Mouse (Mus musculus): ENCODE results near the gene Kcnq5. TPM values are rescaled to one million over a fixed set of nuclear protein-coding genes. Genes with fewer than 3 reads are reported as not detected.

Kcnq5 gene
- total RNA-seq (2021) = 1 to 10 TPM in 1 of 2 experiments, under 1 TPM in 1; 0.93 to 1.2 TPM
- long read RNA-seq, experiment 1, partial matches to known transcripts = 1 of 1 reads
- long read RNA-seq, experiment 1, other reads (novel, unspliced or antisense) = 0 of 1 reads
- long read RNA-seq, experiment 2 = 0 reads

DNA sequence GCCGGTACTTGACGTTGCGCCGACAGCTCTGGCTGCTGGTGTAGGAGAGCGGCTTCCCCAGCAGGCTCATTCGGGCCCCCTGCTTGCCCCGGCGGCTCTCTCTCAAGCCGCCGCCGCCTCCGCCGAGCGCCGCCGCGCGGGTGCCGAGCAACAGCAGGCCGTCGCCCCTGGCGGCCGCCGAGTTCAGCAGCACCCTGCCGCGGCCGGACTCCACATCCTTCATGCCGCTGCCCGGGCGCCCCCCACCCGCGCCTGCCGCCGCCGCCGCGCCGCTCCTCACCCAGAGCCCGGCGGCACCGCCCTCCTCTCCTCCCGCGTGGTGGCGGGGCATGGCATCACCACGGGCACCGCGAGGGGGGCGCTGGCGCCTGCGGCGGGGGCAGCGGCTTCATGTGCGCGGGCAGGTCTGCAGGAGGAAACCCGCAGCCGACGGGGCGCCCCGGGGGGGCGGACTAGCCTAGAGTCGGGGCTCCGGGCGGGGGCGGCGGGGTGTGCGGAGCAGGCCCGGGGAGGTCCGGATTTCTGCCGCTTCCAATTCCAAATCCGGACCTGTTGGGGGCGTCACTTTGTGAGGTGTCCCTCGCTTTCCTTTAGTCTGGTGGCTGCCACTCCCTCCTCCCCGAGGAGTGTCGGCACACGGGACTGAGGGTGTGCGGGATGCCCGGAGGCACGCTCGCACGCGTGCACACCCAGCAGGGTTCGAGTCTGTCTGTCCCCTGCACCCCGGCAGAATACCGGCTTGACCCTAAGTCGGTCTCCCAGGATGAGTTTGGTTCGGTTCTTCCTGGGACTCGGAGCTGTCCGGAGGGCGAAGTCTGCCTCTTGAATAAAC lies at the start of gene Kcnq5:
Gene Kcnq5, minus strand, starts transcription at position 692 of the 832 bp plus-strand sequence.
- peak; percentile 7 to 36 for DNase-seq (ENCODE audit: low spot score in 2 of 2)

DNA sequence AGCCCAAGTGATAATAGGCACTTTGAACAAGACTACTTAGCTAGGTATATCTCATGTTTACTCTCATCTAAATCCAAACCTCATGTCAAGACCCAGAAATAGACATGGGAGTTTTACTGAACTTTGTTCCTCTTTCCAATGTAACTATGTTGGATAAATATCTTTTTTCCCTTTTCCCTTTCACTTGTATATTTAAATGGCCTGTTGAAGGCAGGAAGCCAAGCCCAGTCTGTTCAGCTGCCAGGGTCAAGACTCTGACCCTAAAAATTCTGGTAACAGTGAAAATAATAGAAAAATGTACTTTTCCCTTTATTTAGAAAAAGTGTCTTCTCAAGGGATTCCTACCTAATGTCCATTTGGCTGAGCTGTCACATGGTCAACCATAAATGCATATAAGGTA lies 18.0 kb upstream of the Kcnq5 start:
- no peak for DNase-seq (ENCODE audit: low spot score in 2 of 2)

DNA sequence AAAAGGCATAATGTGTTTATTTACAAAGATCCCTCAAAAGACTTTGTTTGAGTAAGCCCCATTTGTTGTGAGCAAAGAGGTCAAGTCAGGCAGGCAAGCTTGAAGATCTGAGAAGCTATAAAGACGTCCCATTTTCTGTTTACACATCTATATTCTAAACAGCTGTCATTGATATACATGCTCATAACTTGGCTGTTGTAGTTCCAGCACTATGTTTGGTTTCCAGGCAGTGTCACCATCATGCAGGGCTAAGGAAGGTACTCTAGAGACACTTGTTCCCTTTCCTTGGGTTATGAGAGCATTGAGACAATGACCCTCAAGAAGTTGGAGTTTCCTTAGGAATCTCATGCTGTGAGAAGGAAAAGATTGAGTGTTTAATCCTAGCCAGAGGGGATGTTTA lies 17.6 kb upstream of the Kcnq5 start:
- no peak for DNase-seq (ENCODE audit: low spot score in 2 of 2)

DNA sequence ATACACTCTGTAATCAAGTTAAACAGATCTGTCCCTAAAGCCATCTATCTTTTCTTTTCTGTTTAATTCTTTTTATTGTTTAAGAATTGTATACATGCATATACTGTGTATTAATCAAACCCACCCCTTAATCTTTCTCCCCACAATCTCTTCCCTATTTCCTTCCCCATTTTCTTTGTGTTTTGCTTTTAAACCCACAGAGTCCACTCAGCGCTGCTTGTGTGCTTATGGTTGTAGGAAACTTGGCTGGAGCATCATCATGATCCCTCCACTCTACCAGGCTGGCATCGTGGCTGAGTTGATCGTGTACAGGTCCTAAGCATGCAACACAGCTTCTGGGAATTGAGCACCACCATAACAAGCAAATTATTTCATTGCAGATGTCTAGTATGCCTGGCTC lies 12.3 kb upstream of the Kcnq5 start:
- no peak for DNase-seq (ENCODE audit: low spot score in 2 of 2)

- no peak for DNase-seq (ENCODE audit: low spot score in 2 of 2)
Observed at GRCm38 (mm10) chr1:21967139-21967538, 5.4 kb upstream of the Kcnq5 start.

DNA sequence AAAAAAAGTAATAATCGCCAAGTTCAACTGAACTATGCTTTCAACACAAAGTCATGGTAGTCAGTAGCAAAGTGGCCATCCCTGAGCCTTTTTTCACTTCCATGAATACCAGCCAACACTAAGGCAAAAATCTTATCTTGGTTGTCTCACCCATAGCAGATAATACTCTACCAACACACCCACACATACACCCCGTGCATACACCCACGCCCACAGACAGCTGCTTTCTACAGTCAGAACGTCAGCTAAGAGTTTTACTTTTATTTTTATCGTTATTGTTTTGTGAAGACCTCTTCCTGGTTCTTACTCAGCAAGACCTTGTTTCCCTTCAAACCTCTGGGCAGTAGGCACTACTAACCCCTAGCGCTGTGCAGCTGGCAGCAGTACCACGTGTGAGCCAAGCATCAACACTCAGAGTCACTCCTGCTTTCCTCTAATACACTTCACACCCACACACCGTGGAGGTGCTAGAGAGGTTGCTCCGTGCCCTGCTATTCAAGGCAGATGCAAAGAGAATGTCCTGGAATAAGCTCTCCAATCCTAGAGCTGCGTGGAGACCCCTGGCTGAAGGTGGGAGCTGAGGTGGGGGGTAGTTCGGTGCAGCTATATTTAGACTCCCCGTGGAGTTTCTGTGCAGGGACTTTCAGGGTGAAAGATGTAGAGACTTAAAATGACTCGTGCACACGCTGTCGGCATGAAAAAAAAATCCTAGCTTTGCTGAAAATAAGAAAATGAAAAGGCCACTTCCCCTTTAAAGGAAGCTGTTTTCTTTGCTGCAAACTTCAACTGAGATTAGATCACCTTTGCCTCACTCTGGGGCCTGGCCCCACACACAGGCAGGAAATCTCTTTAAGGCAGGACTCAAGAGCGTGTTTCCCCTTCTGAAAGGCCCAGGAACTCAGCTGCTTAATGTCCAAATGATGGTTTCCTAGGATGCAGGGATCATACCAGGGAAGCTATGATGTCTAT lies 1.4 kb upstream of the Kcnq5 start:
- no peak for DNase-seq (ENCODE audit: low spot score in 2 of 2)

- peak in 1 of 2 experiments; percentile 19 for DNase-seq (ENCODE audit: low spot score in 2 of 2)
Observed at GRCm38 (mm10) chr1:21962083-21962471, 335 bp upstream of the Kcnq5 start.

- peak in 1 of 2 experiments; percentile 7 for DNase-seq (ENCODE audit: low spot score in 2 of 2)
Observed at GRCm38 (mm10) chr1:21960421-21961250, 1.1 kb downstream of the Kcnq5 start.

DNA sequence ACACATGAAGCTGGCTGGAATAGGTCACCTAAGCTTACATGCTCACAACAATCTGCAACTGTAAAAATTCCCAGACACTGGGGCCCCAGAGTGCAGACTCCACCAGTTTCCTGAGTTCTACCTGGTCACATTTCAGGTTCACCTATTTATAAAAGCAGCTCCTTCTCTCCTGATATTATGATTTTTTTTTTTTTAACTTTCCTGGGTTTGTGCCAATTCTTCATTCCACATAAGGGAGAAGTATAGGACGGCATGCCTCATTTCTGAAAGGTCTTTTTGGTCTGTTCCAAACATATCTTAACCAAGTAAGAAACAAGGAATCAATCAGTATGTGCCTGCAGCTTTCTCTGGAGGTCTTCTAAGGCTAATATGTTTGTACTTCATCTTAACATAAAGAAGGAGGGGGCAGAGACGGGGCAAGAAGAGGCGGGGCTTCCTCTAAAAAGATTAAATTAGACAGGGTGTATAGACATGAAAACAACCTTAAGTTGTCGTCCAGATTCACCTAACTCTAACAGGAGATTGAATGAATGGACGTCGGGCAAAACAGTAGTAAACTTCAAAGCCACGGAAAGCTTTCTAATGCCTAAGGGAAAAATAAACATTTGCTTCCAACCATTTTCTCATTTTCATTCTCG lies 2.0 kb downstream of the Kcnq5 start:
- no peak for DNase-seq (ENCODE audit: low spot score in 2 of 2)

DNA sequence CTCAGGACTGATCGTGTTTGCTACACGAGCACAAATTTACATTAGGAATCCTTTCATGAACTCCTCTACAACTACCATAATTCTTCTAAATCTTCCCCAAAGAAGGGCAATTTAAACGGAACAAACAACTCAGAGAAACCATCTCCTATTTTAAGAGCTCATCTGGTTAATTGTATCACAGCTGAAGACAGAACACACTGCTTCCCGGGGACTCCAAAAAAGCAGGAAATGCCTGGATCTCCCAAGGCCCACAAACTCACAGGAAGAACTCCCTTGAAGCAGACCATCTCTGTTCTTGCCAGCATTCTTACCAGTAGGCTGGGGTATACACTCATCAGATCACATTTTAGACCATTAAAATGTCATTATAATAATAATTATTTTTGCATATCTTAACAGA lies 3.7 kb downstream of the Kcnq5 start:
- DNase-seq (ENCODE audit: low spot score in 2 of 2) = no peak

GRCm38 (mm10) chr1:21940831-21941230 lies 20.9 kb downstream of the Kcnq5 start:
- DNase-seq (ENCODE audit: low spot score in 2 of 2) = no peak

DNA sequence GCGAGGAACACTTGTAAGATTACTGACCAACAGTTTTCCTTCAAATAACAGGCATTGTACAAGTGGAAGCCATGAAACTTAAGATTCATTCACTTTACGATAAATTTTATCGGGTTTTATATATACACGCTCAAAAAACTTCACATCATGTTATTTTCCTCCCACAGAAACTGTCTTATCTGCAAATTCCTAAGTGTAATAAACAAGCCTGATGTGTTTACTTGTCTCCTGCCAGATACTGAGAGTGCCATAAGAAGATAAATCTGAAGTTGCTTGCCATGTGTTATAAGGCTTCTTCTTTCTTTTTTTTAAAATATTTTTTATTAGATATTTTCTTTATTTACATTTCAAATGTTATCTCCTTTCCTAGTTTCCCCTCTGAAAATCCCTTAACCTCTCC lies 34.6 kb downstream of the Kcnq5 start:
- no peak for DNase-seq (ENCODE audit: low spot score in 2 of 2)

GRCm38 (mm10) chr1:21923293-21923642 lies 38.5 kb downstream of the Kcnq5 start:
- no peak for DNase-seq (ENCODE audit: low spot score in 2 of 2)

DNA sequence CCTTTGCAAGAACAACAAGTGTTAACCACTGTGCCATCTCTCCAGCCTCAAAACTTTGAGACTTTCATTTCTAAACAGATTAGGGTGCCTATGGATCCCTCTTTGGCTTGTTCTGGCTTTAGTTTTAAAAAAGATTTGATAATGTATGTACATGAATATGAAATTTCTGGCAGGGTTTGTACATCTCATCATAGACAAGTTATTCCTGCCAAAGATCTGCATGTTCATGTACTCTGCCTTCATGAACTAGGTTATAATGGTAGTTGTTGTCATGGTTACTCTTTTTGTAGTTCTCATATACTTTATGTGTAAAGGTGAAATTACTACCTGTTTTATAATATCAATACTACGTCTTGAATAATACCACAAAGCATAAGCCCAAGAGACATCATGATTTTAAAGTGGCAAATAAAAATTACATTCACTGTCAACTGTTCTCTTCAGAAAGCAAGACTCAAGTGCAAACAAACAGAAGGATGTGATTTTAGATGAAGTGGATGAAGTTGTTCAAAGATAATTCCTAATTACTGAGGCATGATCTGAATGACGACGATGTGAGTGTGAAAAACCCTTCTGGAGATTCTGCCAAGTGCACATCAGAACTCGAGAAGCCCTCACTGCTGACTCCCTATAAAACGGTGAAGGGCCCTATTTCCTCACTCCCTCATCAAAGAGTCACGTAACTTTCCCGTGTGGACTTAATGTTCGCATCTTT lies 39.0 kb downstream of the Kcnq5 start:
- DNase-seq (ENCODE audit: low spot score in 2 of 2) = no peak

DNA sequence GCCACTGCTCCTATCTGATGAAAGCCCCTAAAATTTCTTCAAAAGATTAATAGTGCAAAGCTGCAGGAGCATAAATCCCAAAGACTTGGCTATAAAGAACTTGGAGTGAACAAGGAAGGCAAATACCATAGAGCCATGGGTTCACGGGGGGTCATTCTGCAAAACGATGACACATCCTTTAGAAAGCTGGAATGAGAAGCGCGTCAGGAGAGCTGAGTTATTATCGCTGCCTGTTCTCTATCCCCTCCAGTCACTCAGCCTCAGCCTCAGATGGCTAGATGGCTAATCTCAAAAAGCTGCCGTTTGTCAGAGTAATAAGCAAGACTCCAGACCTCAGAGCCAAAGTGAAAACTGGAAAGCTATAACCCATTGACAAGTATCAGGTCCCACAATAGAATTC lies 42.5 kb downstream of the Kcnq5 start:
- no peak for DNase-seq (ENCODE audit: low spot score in 2 of 2)

DNA sequence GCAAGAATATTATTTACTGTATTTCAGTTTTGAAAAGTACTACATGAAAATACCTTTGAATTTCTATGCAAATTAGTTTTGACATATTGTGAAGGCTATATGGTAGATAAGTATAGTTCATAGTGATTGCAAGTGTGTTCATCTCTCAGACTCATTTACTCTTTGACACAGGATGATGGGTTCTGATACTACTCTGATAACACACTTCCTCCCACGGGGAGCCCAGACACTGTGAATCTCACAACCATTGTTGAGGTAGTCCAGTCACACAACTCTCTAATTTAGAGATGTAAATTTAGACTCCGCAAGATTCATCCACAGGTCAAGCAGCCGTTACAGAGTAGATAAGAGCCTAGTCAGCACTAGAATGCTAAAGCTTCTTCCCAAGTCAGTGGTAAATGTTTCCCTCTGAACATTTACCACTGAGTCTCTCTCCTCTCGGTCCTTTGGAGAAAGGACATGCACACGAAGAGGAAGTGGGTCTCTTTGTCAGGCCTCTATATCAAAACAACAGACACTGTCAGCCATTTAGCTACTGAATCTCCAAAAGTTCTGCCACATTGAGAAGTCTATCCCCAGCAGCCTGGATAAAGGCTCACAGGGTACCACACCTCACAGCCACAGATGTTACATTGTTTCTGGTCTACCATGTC lies 65.5 kb downstream of the Kcnq5 start:
- no peak for DNase-seq (ENCODE audit: low spot score in 2 of 2)

DNA sequence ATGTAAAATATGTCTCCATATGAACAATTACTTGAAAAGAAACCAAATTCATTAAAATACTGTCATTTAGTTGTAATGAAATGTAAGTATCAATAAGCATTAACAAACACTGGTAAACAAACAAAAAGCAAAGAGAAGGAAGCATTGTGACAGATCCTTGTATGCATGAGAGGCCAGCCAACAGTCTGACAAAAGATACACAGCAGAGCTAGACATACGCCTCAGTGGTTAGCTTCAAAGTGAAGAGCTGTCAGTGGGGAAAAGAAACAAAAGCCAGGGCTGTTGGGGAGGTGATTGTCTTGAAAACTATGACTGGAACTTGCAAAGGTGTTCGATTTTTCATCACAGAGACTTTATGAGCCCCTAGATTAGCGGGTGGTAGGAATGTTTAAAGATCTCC lies 78.0 kb downstream of the Kcnq5 start:
- no peak for DNase-seq (ENCODE audit: low spot score in 2 of 2)

DNA sequence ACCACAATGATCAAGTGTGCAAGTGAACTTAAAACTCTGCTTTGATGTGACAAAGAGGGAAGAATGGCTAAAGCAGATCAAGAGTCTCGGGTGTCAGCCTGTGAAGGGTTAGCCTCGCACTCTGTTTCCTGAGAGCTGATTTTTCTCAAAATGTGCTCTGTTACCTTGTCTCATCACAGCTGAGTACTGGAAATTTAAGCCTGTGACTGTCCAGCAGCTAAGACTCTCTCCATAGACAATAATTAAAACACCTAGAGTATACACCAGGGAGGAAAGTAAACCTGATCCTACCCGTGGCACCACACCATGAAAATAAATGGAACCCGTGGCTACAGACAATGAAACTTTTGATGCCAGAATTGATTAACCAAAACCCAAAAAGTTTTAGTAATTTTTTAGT lies 90.9 kb downstream of the Kcnq5 start:
- DNase-seq (ENCODE audit: low spot score in 2 of 2) = no peak

DNA sequence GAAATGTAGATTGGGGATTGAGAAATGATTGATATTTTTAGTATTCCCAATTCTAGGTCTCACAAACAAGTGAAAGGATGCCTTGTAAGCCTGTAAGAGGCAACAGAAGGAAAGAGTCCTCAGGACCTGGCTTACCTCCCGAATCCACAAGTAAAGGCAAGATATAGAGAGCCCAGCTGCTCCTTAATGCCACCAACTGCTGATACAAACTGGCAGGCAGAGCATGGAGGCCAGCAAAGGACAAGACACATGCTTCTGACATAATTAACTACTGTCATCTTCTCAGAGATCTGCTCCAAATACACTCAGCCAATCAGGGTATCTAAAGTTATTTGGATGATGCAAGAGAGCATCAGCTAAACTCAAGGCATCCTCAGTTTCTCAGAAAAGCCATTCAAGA lies 93.3 kb downstream of the Kcnq5 start:
- DNase-seq (ENCODE audit: low spot score in 2 of 2) = no peak

Measured in adrenal gland, adult 18-20 months (tissue).